Mouse (Mus musculus) E14TG2a.4 (cell line): ENCODE measurements around the gene Cela3b.

Experiments used
- CTCF ChIP-seq: conservative IDR thresholded peaks from 2 replicates; pipeline ENCODE4 v1.5.1; 2014; ENCODE audit warnings: low read length
- NANOG ChIP-seq: IDR thresholded peaks from 2 replicates; pipeline ENCODE4 v1.6.1; 2014; ENCODE audit warnings: borderline replicate concordance, low read length, mixed read lengths

GRCm38 (mm10) chr4:137391287-137391686 lies 39.1 kb downstream of the Cela3b start:
- TF ChIP-seq CTCF = peak; percentile 65
- TF ChIP-seq NANOG = no peak
